Mouse (Mus musculus) hindbrain, embryonic 13.5 days (tissue): ENCODE results near the gene Hsd17b7. TPM values are rescaled to one million over a fixed set of nuclear protein-coding genes. Genes with fewer than 3 reads are reported as not detected.

Experiments
- ATAC-seq: fragments of 200-750 bp; cut with Nextera tagmentation; 2 replicates; pipeline ENCODE4 v1.8.0; 2017; ENCODE audit warnings: moderate TSS enrichment; ENCODE audit not compliant: low FRiP score
- H3K27ac ChIP-seq: fragments of 300-500 bp; sonication (generic); 2 replicates; pipeline ENCODE4 v1.5.1; 2015; ENCODE audit warnings: inconsistent platforms, mild to moderate bottlenecking, moderate library complexity
- H3K27me3 ChIP-seq: fragments of 300-500 bp; sonication (generic); 2 replicates; pipeline ENCODE4 v1.6.1; 2015; ENCODE audit warnings: mild to moderate bottlenecking, inconsistent platforms
- H3K36me3 ChIP-seq: fragments of 300-500 bp; sonication (generic); 2 replicates; pipeline ENCODE4 v1.6.1; 2015; ENCODE audit warnings: mild to moderate bottlenecking, inconsistent platforms
- H3K4me1 ChIP-seq: fragments of 300-500 bp; sonication (generic); replicated peaks from 2 replicates; pipeline ENCODE4 v1.6.1; 2015; ENCODE audit warnings: inconsistent platforms
- H3K4me2 ChIP-seq: fragments of 300-500 bp; sonication (generic); 2 replicates; pipeline ENCODE4 v1.6.1; 2015; ENCODE audit warnings: inconsistent platforms, mild to moderate bottlenecking, moderate library complexity
- H3K4me3 ChIP-seq: fragments of 300-500 bp; sonication (generic); 2 replicates; pipeline ENCODE4 v1.5.1; 2015; ENCODE audit warnings: mild to moderate bottlenecking, inconsistent platforms
- H3K9ac ChIP-seq: fragments of 300-500 bp; sonication (generic); 2 replicates; pipeline ENCODE4 v1.6.1; 2015; ENCODE audit warnings: mild to moderate bottlenecking, inconsistent platforms
- H3K9me3 ChIP-seq: fragments of 300-500 bp; sonication (generic); 2 replicates; pipeline ENCODE4 v1.6.1; 2016; ENCODE audit warnings: inconsistent platforms
- WGBS: fragments of 180-500 bp; shearing (Covaris S2); methylation state at CpG from one replicate; pipeline ENCODE4 v1.1.7; 2015; 5-methylcytosine and 5-hydroxymethylcytosine counted together
- polyA plus RNA-seq: library from polyadenylated mRNA; unstranded; fragments of >200 nt; fragmentation: Nextera tagmentation; extraction: Ambion mirVana; gene quantifications from 2 replicates; pipeline ENCODE4 v1.2.1, GENCODE M21; 2015

Hsd17b7 gene
- polyA plus RNA-seq, 1 experiment from 2014 or later = 20.9 TPM

GRCm38 (mm10) chr1:169931698-169932097 is 37.3 kb downstream of the Hsd17b7 start:
- no peak for ATAC-seq
- no peak overlapping the region for H3K27ac ChIP-seq
- H3K36me3 ChIP-seq = no peaks in the 10 kb centered on the region
- H3K4me1 ChIP-seq = peaks cover 18% of the 10 kb centered on the region
- no peaks in the 10 kb centered on the region for H3K9me3 ChIP-seq
- H3K4me3 ChIP-seq = no peak overlapping the region
- no peak overlapping the region for H3K4me2 ChIP-seq
- 84% methylated on average over 7 of the region's 7 CpGs for WGBS
- no peak overlapping the region for H3K9ac ChIP-seq
- no peaks in the 10 kb centered on the region for H3K27me3 ChIP-seq

GRCm38 (mm10) chr1:169928454-169928971 is 40.5 kb downstream of the Hsd17b7 start, which contains the start of gene Ccdc190:
Gene Ccdc190 (plus strand): TSS chr1:169928648.
- peak; percentile 89 for ATAC-seq
- peak within 1 kb of the TSS; percentile 71 for H3K27ac ChIP-seq
- H3K9ac ChIP-seq = 0 out of 2 replicates have a peak within 1 kb of the TSS, but pooled peaks have one; percentile 15
- no peaks in the 10 kb centered on the region for H3K36me3 ChIP-seq
- H3K4me2 ChIP-seq = peak within 1 kb of the TSS; percentile 34
- 10% methylated on average over 12 of the region's 12 CpGs for WGBS
- H3K27me3 ChIP-seq = no peaks in the 10 kb centered on the region
- peaks cover 11% of the 10 kb centered on the region for H3K4me1 ChIP-seq
- H3K4me3 ChIP-seq = peak within 1 kb of the TSS; percentile 18; the same call in 1 of the 2 replicates
- H3K9me3 ChIP-seq = no peaks in the 10 kb centered on the region

GRCm38 (mm10) chr1:169927753-169928369 is 41.2 kb downstream of the Hsd17b7 start:
- ATAC-seq = peak; percentile 66; the same call in 1 of the 2 replicates
- H3K4me2 ChIP-seq = peak overlapping the region; percentile 34; the same call in 1 of the 2 replicates
- H3K9ac ChIP-seq = no peak overlapping the region
- H3K36me3 ChIP-seq = no peaks in the 10 kb centered on the region
- H3K4me1 ChIP-seq = peaks cover 11% of the 10 kb centered on the region
- no peaks in the 10 kb centered on the region for H3K9me3 ChIP-seq
- peak overlapping the region; percentile 71 for H3K27ac ChIP-seq
- H3K27me3 ChIP-seq = no peaks in the 10 kb centered on the region
- no peak overlapping the region for H3K4me3 ChIP-seq
- 49% methylated on average over 8 of the region's 8 CpGs for WGBS

GRCm38 (mm10) chr1:169924567-169924966 is 44.5 kb downstream of the Hsd17b7 start:
- Histone ChIP-seq H3K4me1 (peaks cover 6% of the 10 kb centered on the region; the same call in 1 of the 2 replicates), H3K27me3 (peaks cover 7% of the 10 kb centered on the region; the same call in 1 of the 2 replicates), H3K4me2 (no peak overlapping the region), H3K9me3 (no peaks in the 10 kb centered on the region), H3K9ac (no peak overlapping the region), H3K4me3 (no peak overlapping the region), H3K27ac (no peak overlapping the region), H3K36me3 (no peaks in the 10 kb centered on the region)
- no peak for ATAC-seq
- WGBS = 91% methylated on average over 2 of the region's 2 CpGs

- Histone ChIP-seq H3K36me3 (no peaks in the 10 kb centered on the region), H3K4me1 (peaks cover 6% of the 10 kb centered on the region), H3K4me2 (no peak overlapping the region), H3K27me3 (peaks cover 7% of the 10 kb centered on the region; the same call in 1 of the 2 replicates), H3K27ac (no peak overlapping the region), H3K9me3 (no peaks in the 10 kb centered on the region), H3K4me3 (no peak overlapping the region), H3K9ac (no peak overlapping the region)
- 47% methylated on average over 8 of the region's 8 CpGs for WGBS
- no peak for ATAC-seq
Measured at GRCm38 (mm10) chr1:169921710-169922211, 47.3 kb downstream of the Hsd17b7 start.

- no peak overlapping the region for H3K4me3 ChIP-seq
- no peaks in the 10 kb centered on the region for H3K9me3 ChIP-seq
- 5% methylated on average over 11 of the region's 11 CpGs for WGBS
- peaks cover 7% of the 10 kb centered on the region; the same call in 1 of the 2 replicates for H3K27me3 ChIP-seq
- no peak overlapping the region for H3K27ac ChIP-seq
- no peak overlapping the region for H3K9ac ChIP-seq
- no peaks in the 10 kb centered on the region for H3K36me3 ChIP-seq
- peak; percentile 65; the same call in 1 of the 2 replicates for ATAC-seq
- peaks cover 11% of the 10 kb centered on the region for H3K4me1 ChIP-seq
- no peak overlapping the region for H3K4me2 ChIP-seq
Measured at GRCm38 (mm10) chr1:169919211-169919610, 49.8 kb downstream of the Hsd17b7 start.

GRCm38 (mm10) chr1:169917998-169918397 is 51.0 kb downstream of the Hsd17b7 start:
- peak; percentile 49 for ATAC-seq
- no peak overlapping the region for H3K4me2 ChIP-seq
- H3K27ac ChIP-seq = no peak overlapping the region
- H3K9me3 ChIP-seq = no peaks in the 10 kb centered on the region
- 34% methylated on average over 4 of the region's 4 CpGs for WGBS
- no peaks in the 10 kb centered on the region for H3K36me3 ChIP-seq
- H3K9ac ChIP-seq = no peak overlapping the region
- H3K4me3 ChIP-seq = no peak overlapping the region
- H3K27me3 ChIP-seq = peaks cover 7% of the 10 kb centered on the region; the same call in 1 of the 2 replicates
- peaks cover 11% of the 10 kb centered on the region for H3K4me1 ChIP-seq

- H3K27ac ChIP-seq = peak overlapping the region; percentile 31; the same call in 1 of the 2 replicates
- peaks cover 7% of the 10 kb centered on the region; the same call in 1 of the 2 replicates for H3K27me3 ChIP-seq
- peaks cover 11% of the 10 kb centered on the region for H3K4me1 ChIP-seq
- ATAC-seq = no peak
- H3K9me3 ChIP-seq = no peaks in the 10 kb centered on the region
- 70% methylated on average over 9 of the region's 9 CpGs for WGBS
- H3K4me2 ChIP-seq = no peak overlapping the region
- H3K4me3 ChIP-seq = no peak overlapping the region
- H3K9ac ChIP-seq = no peak overlapping the region
- H3K36me3 ChIP-seq = no peaks in the 10 kb centered on the region
Measured at GRCm38 (mm10) chr1:169917115-169917796, 51.8 kb downstream of the Hsd17b7 start.

GRCm38 (mm10) chr1:169916659-169917058 is 52.4 kb downstream of the Hsd17b7 start:
- no peak overlapping the region for H3K4me3 ChIP-seq
- ATAC-seq = peak; percentile 37
- peak overlapping the region; percentile 31; the same call in 1 of the 2 replicates for H3K27ac ChIP-seq
- H3K36me3 ChIP-seq = no peaks in the 10 kb centered on the region
- H3K27me3 ChIP-seq = peaks cover 7% of the 10 kb centered on the region; the same call in 1 of the 2 replicates
- H3K4me1 ChIP-seq = peaks cover 11% of the 10 kb centered on the region
- H3K4me2 ChIP-seq = no peak overlapping the region
- no peaks in the 10 kb centered on the region for H3K9me3 ChIP-seq
- WGBS = 49% methylated on average over 7 of the region's 7 CpGs
- H3K9ac ChIP-seq = no peak overlapping the region

- Histone ChIP-seq H3K4me1 (peaks cover 3% of the 10 kb centered on the region), H3K36me3 (no peaks in the 10 kb centered on the region), H3K4me3 (no peak overlapping the region), H3K9me3 (no peaks in the 10 kb centered on the region), H3K27me3 (no peaks in the 10 kb centered on the region), H3K4me2 (no peak overlapping the region), H3K9ac (no peak overlapping the region), H3K27ac (no peak overlapping the region)
- no peak for ATAC-seq
- WGBS = 92% methylated on average over 6 of the region's 6 CpGs
Measured at GRCm38 (mm10) chr1:169911526-169911925, 57.5 kb downstream of the Hsd17b7 start.

GRCm38 (mm10) chr1:169910751-169911150 is 58.3 kb downstream of the Hsd17b7 start:
- H3K4me3 ChIP-seq = no peak overlapping the region
- no peak overlapping the region for H3K27ac ChIP-seq
- H3K27me3 ChIP-seq = no peaks in the 10 kb centered on the region
- no peak overlapping the region for H3K4me2 ChIP-seq
- H3K9ac ChIP-seq = no peak overlapping the region
- H3K9me3 ChIP-seq = no peaks in the 10 kb centered on the region
- ATAC-seq = no peak
- H3K36me3 ChIP-seq = no peaks in the 10 kb centered on the region
- WGBS = 87% methylated on average over 7 of the region's 7 CpGs
- no peaks in the 10 kb centered on the region for H3K4me1 ChIP-seq

GRCm38 (mm10) chr1:169909659-169910058 is 59.4 kb downstream of the Hsd17b7 start:
- Histone ChIP-seq H3K9me3 (no peaks in the 10 kb centered on the region), H3K4me3 (no peak overlapping the region), H3K4me1 (no peaks in the 10 kb centered on the region), H3K9ac (no peak overlapping the region), H3K4me2 (no peak overlapping the region), H3K36me3 (no peaks in the 10 kb centered on the region), H3K27ac (no peak overlapping the region), H3K27me3 (no peaks in the 10 kb centered on the region)
- ATAC-seq = peak; percentile 57; the same call in 1 of the 2 replicates
- 87% methylated on average over 6 of the region's 6 CpGs for WGBS
